Mouse (Mus musculus): Measurements from ENCODE around the gene Rnf19b.

Gene Rnf19b

GRCm38 (mm10) chr4:129119708-129120107 lies 61.6 kb downstream of the Rnf19b start:
- DNase-seq (ENCODE audit: low spot score): no peak

DNA sequence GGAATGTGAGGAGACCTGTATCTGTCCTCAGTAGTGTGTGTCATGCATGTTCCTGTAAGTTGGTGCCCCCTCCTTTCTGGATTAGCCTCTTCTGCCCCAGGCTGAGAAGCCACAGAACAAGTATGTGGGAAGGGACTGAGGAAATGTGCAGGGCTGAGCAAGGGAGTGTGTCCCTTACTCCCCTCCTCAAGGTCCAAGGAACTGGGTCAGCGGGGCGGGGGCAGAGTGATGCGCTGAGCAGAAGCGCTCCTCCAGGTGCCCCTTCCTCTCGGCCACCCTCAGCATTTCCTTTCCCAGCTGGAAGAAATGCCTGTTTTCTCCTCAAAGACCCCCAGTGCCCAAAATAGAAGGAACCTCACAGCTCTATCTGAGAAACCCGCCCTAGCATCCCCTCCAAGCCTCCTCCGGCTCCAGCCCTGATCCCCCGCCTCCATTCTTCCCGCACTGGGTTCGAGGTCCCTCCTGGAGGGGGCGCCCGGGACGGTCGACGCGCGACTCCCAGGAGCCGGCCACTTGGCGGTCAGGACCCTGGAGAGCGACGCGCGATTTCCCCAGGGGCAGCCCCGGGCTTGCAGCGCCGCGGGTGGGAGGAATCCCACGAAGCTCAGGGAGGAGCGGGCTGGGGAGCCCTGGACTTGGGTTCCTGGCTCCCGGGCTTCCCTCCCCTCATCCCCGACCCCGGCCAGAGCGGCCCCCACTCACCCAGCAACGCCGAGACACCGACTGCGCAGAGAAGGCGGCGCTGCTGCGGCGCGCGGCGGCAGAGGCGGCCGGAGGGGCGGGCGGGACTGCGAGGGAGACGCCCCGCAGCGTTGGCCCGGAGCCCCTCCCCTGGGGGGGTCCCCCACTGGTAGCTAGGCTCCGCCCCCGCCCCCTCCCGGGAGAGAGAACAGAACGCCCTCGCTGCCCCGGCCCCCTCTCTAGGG lies 62.7 kb downstream of the Rnf19b start:
- peak; percentile 75 for DNase-seq (ENCODE audit: low spot score)

GRCm38 (mm10) chr4:129121569-129122086 lies 63.6 kb downstream of the Rnf19b start, which contains the start of gene Hpca:
Hpca (minus strand) TSS chr4:129122036.
- DNase-seq (ENCODE audit: low spot score): no peak

DNA sequence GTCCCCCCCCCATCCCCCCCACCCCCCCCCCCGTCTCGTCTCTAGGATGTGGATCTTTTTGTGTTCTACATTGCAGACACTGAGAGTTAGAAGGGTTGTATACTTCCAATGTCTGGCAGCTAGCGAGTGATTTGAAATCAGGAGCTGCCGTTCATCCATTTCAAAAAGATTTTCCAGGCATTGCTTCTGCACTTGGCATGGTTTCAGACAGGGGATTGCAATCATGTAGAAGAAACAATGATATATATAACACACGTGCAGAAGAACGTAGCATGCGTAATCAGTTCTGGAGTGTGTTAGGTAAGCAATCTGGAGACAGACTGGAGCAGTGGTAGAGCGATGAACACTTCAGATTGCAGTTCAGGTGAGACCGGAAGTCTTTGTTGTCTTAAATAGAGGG lies 64.0 kb downstream of the Rnf19b start:
- DNase-seq (ENCODE audit: low spot score): no peak

- DNase-seq (ENCODE audit: low spot score): peak; percentile 77
These were observed 64.6 kb downstream of the Rnf19b start for GRCm38 (mm10) chr4:129122719-129123118.

DNA sequence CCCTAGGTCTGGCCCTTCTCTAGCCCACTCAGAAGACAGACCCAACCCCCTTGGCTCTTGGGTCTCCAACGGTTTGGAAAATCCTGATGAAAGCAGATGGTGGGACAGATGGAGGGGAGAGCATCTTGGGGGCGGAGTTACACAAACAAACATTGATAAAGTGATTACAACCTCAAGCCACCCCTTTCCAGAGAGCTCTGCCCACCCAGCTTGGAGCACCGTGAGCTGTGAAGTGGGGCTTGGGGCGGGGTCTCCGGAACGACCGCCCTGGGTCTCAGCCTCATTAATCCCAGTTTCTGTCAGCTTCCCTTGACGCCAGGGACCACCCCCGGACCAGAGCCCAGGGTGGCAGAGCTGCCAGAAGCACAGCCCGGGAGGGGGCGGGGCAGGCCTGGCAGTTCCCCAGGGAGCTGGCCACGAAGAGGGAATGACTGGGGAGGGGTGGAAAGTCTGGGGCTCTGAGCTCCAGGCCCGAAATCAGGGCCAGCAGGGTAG lies 66.6 kb downstream of the Rnf19b start:
- peak; percentile 85 for DNase-seq (ENCODE audit: low spot score)

DNA sequence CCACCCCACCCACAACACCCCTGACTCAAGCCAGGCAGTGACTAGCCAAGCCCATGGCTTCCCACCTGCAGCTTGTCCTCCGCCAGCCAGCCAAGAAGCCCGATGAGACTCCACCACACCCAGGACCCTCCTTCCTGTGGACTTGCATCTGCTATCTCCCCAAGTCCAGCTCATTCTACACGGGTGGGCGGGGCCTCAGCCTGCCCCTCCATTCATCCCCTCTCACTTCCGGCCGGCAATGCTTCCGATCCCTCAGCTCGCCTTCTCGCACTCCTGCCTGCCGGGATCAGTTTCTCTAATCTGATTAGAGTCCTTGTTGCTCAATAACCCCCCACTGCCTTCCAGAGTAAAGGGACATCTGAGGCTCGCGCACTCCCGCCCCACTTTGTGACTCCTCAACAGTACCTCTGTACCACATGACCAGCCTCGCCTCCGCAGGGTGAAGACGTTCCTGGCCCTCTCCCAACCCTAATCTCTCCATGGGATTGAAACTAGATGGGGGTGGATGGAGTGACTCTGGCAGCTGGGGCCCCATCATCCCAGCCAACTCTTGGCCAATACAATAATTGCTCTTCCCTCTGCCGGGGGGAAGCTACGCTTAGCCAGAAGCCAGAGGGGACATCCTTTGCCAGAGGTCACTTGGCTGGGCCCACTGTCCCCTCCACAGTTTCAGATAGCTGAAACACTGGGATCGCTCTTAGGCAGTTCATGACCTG lies 67.8 kb downstream of the Rnf19b start:
- no peak for DNase-seq (ENCODE audit: low spot score)

DNA sequence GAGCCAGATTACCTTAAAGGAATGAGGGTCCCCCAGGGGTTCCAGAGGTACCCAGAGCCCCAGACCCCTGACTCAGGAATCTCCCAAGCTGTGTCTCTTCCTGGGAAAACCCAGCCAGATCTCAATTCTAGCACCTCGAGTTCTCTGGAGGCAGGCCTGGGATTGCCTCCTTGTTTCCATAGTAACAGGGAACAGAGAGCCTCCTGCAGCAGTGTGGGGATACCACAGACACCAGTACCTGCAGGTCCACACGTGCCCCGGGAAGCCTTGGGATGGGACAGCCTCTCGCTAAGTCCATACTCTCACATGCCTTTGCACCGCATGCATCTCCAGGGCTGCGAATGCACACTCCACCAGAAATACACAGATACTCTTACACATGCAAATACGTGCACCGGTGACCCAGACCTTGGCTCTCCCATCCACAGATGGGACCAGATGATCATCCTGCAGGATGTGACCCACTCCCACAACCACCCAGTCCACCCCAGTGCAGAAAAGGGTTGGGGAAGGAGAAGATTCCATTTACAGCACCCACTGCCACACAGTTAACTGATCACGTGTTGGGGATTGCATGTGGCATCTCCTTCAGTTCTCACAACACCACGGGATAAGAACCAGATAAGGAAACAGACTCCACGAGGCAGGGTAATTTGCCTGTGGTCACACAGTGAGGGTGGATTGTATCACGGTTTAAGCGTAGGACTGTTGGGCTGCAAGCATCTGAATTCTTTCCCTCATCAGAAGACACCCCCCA lies 70.7 kb downstream of the Rnf19b start:
- DNase-seq (ENCODE audit: low spot score): no peak

DNA sequence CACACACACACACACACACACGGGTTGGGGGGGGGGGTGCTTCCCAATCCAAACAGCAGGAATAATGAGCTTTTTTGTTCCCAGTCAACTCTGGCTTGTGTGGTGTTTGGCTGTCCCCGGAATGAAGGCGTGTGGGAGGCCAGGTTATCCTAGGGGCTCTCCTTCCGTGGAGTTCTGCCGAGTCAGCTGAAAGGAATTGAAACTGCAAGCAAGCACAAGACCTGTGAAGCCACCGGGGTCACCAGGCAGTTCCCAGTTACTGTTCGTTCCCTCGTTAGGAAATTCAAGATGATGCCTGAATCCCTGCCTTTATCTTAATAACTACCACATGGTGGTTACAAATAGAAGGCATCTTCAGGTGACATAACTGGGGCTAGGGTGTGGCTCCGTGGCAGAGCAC lies 71.3 kb downstream of the Rnf19b start:
- no peak for DNase-seq (ENCODE audit: low spot score)

- no peak for DNase-seq (ENCODE audit: low spot score)
These were observed 72.1 kb downstream of the Rnf19b start for GRCm38 (mm10) chr4:129130149-129130548.

GRCm38 (mm10) chr4:129130755-129131303 lies 72.8 kb downstream of the Rnf19b start:
- DNase-seq (ENCODE audit: low spot score): no peak

GRCm38 (mm10) chr4:129134799-129135585 lies 76.9 kb downstream of the Rnf19b start:
- DNase-seq (ENCODE audit: low spot score): peak; percentile 75
